ENCODE assay signal across 9 mouse cellular contexts in the genomic region with DNA sequence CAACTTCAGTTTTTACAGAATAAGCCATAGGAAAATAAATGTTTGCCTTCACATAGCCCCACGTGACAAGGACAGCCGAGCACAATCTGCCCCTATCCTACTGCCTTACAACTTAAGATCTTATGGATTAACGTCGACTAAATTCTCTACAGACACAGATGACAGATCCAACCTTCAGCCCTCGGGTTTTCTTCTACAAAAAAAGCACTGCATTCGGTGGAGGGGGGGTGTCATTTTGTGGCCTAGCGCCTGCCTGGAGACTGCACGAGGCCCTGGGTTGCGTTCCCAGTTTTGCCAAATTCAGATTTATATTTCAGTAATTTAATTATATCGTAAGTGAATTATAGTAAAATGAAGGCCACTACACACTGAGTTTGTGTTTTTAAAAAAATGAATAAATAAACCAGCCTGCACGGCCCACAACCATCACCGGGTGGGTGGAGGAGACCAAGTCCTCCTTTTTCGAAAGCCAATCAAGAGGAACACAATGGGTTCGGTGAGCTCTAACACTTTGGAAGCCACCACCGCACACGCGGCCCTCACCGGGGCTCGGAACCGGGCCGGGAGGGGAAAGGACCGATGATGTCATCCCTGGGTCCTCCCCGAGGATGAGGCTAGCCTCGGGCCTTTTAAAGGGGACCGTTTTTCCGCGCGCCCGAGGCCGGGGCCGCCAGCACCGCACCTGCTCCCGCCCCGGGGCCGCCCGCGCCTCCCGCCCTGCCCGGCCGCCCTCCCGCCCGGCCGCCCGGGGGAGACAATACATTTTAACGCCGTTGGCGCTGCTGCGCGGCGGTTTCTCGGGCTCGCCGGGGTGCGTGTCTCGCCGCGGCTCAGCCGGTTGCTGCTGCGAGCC. TPM values are rescaled to one million over a fixed set of nuclear protein-coding genes. Genes with fewer than 3 reads are reported as not detected.
DNase-seq lines count a peak whose midpoint lies in the region; ATAC-seq lines count a peak whose summit lies in the region.
"Had no signal": no experiment of that assay in that cellular context is flagged by ENCODE, and none has a peak within 500 bp of the region (broad histone marks: within the 10 kb centered on the region; RNA-seq: fewer than 3 reads in every experiment).

No protein-coding gene starts in this region.

- peak overlapping the region; percentile 84 for H3K4me2 ChIP-seq in hindbrain, embryonic 14.5 days (replicated peaks)

- H3K4me1 ChIP-seq in hindbrain, embryonic 14.5 days (replicated peaks; ENCODE audit: control insufficient read depth, insufficient read depth, low read length) = peaks cover 27% of the 10 kb centered on the region

- peak overlapping the region; percentile 96 for H3K27ac ChIP-seq in hindbrain, embryonic 14.5 days

- H3K9me3 ChIP-seq in hindbrain, embryonic 14.5 days (ENCODE audit: control insufficient read depth, low read length) = no peaks in the 10 kb centered on the region

- 0% methylated on average over 51 of the region's 59 CpGs for WGBS in hindbrain, embryonic 14.5 days

- peak; percentile 77 for ATAC-seq in hindbrain, embryonic 14.5 days (ENCODE audit: low FRiP score)

- no peaks in the 10 kb centered on the region for H3K27me3 ChIP-seq in hindbrain, embryonic 14.5 days (ENCODE audit: control insufficient read depth, insufficient read depth, low read length)

- peak overlapping the region; percentile 97 for H3K9ac ChIP-seq in hindbrain, embryonic 14.5 days

- H3K4me3 ChIP-seq in hindbrain, embryonic 14.5 days (replicated peaks; ENCODE audit: low read length) = peak overlapping the region; percentile 80

- peak; percentile 19 for DNase-seq in R1 (ENCODE audit: low read depth, low spot score)
- peak; percentile 68 to 78 for DNase-seq in cerebellum, postnatal 14 days
- DNase-seq in frontal cortex, postnatal 36 days (ENCODE audit: low spot score in 2 of 2) = peak; percentile 51 to 54
- DNase-seq in hindbrain, embryonic 14.5 days (ENCODE audit: low spot score) = peak; percentile 66
- DNase-seq in layer of hippocampus, postnatal 25 days (ENCODE audit: extremely low spot score in 1 of 2, low spot score in 1 of 2) = peak; percentile 51 to 59
- peak; percentile 52 for DNase-seq in lung, postnatal 10 days
- peak; percentile 41 for DNase-seq in ovary, postnatal 10 days (ENCODE audit: low spot score)
- DNase-seq in thymus, postnatal 0 days (ENCODE audit: low spot score) = peak; percentile 37

- no peaks in the 10 kb centered on the region for H3K36me3 ChIP-seq in hindbrain, embryonic 14.5 days (replicated peaks; ENCODE audit: control insufficient read depth, insufficient read depth)

RNA-seq across cellular contexts. Expression of gene Myef2, which starts 0.6 kb away (rescaled TPM):
- polyA plus RNA-seq in hindbrain, embryonic 14.5 days (2014; fragmentation: Nextera tagmentation; extraction: Ambion mirVana) = 227 and 232 TPM in 2 replicates
- 100 to 1,000 TPM in 1 of 2 experiments, 10 to 100 TPM in 1; 99.2 to 116 TPM for total RNA-seq in layer of hippocampus, postnatal 25 days (2021)
- 64.9 and 65.6 TPM in 2 replicates for polyA plus RNA-seq in thymus, postnatal 0 days (2015; fragmentation: Nextera tagmentation; extraction: Ambion mirVana)

RNA-seq across cellular contexts. Expression of gene Ctxn2, which starts 13.6 kb away (rescaled TPM):
- polyA plus RNA-seq in hindbrain, embryonic 14.5 days (2014; fragmentation: Nextera tagmentation; extraction: Ambion mirVana) = 17.5 and 20.7 TPM in 2 replicates
- 10 to 100 TPM; 12.5 to 13.7 TPM for total RNA-seq in layer of hippocampus, postnatal 25 days (2021)
- not detected in 2 replicates for polyA plus RNA-seq in thymus, postnatal 0 days (2015; fragmentation: Nextera tagmentation; extraction: Ambion mirVana)
- polyA plus RNA-seq: large intestine, adult 2 months had no signal

RNA-seq across cellular contexts. Expression of gene Slc12a1, which starts 29.5 kb away (rescaled TPM):
- polyA plus RNA-seq in hindbrain, embryonic 14.5 days (2014; fragmentation: Nextera tagmentation; extraction: Ambion mirVana) = 0.15 and 0.18 TPM in 2 replicates
- total RNA-seq in layer of hippocampus, postnatal 25 days (2021) = under 1 TPM in 1 of 2 experiments, not detected in 1; 0.07 TPM
- 0.04 and 0.08 TPM in 2 replicates for polyA plus RNA-seq in thymus, postnatal 0 days (2015; fragmentation: Nextera tagmentation; extraction: Ambion mirVana)
- polyA plus RNA-seq: large intestine, adult 2 months had no signal

RNA-seq across cellular contexts. Expression of gene Slc24a5, which starts 54.9 kb away (rescaled TPM):
- polyA plus RNA-seq in hindbrain, embryonic 14.5 days (2014; fragmentation: Nextera tagmentation; extraction: Ambion mirVana) = 5.6 and 8.2 TPM in 2 replicates
- total RNA-seq in layer of hippocampus, postnatal 25 days (2021) = 1 to 10 TPM in 1 of 2 experiments, under 1 TPM in 1; 0.23 to 1.1 TPM
- polyA plus RNA-seq in thymus, postnatal 0 days (2015; fragmentation: Nextera tagmentation; extraction: Ambion mirVana) = 0.80 and 1.3 TPM in 2 replicates

Comparison
In these comparisons a context has a peak if more than half of its experiments do, and no peak if none do; other contexts are left out.
1. Peak in every context shown above with its lines: DNase-seq, ATAC-seq, H3K4me3 ChIP-seq and H3K27ac ChIP-seq.
2. DNase-seq: peak in every context shown above with its lines; median percentile 73 in cerebellum, postnatal 14 days; 66 in hindbrain, embryonic 14.5 days; 55 in layer of hippocampus, postnatal 25 days; 52 in frontal cortex, postnatal 36 days; 52 in lung, postnatal 10 days; 41 in ovary, postnatal 10 days; 37 in thymus, postnatal 0 days; 19 in R1.
3. RNA of gene Ctxn2, which starts 13.6 kb away (polyA plus RNA-seq): 17.5 to 20.7 TPM in hindbrain, embryonic 14.5 days; not detected in thymus, postnatal 0 days; every median in the first group is over 10 times any median in the second.